Mouse (Mus musculus) liver, postnatal 0 days (tissue): Measurements from ENCODE around the gene Cadm4.

Experiments
- CTCF ChIP-seq: sonication (generic); IDR thresholded peaks from 2 replicates; pipeline ENCODE4 v1.5.1; 2016; ENCODE audit warnings: antibody characterized with exemption, low read depth
- EP300 ChIP-seq: IDR thresholded peaks from 2 replicates; pipeline ENCODE4 v1.6.1; 2016; ENCODE audit warnings: antibody characterized with exemption, low read depth, mild to moderate bottlenecking

DNA sequence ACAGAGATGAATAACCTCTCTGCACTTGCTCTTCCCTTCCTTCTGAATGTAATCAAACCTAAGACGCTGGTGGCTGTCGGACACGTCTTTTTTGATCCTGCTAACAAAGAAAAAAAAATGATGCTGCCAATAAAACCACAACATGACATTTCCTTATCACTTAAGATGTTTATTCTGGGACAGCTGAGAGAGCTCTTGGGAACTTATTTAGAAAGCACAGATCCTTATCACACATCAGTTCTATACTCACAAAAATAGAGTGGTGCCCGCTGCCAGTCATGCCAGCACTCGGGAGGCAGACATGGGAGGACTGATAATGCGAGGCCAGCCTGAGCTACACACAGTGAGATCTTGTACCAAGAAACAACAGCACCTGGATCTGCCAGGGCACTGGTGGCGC lies 41.9 kb upstream of the Cadm4 start:
- TF ChIP-seq CTCF: no peak
- TF ChIP-seq EP300: no peak
